Mouse (Mus musculus) liver (tissue): ENCODE measurements at regions not wholly inside any gene's neighbourhood (a gene's known extent, or its start where the extent isn't known, plus 50 kb on each side); places are given as distances from the start of the nearest gene placed in this dataset.
"Not testable (repeated sequence)": the region's sequence is repeated elsewhere in the genome, so short reads cannot be mapped to it uniquely, and the experiment has no call there.

Experiments
- DNase-seq: peaks from one replicate; pipeline ENCODE4 v3.0.0-alpha.2; 2020; ENCODE audit warnings: mixed read lengths

DNA sequence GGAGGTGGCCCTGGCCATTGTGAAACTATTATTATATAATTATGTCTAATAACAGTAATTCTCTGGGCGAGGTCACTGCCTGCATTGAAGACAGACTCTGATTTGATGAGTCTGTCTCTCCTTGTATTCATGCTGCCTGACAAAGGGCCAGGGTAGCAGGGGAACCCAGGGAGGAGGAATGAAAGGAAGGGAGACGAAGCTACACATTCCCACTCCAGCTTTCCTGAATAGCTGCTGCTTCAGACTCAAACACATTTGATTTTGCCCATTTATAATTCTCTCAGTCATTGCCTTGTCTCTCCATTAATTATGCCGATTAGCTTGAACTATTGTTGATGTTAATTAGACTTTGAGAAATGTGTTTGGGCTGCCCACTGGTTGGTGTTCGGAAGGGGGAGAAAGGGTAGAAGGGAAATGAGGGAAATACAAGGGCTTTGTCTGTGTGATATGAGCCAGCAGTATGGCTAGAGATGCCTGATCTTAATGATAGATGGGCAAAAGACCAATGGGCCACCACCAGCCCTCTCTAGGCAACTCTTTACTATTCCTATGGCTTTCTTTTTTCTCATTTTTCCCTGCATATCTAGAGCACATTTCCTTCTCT is 881.8 kb downstream of the Gm9195 start:
- no peak for DNase-seq

GRCm38 (mm10) chr14:71603710-71604109 is 887.9 kb downstream of the Gm9195 start:
- DNase-seq: no peak

DNA sequence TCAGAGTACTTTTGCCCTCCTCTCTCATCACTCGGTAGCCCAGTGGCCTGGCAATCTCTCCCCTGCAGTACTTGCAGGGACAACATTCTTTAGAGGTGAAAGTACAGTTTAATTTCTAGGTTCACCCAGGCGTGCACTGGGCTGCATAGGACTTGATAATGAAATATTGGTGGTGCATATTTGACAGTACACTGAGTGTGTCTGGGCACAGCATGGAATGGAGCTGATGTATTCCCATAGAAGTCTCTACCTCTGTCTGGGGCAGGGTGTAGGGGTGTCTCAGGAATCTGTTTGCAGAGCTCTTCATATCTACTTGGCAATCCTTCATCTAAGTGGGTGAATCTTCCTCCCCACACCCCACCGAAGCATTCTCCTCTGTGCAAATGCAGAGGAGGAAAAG is 893.8 kb downstream of the Gm9195 start:
- DNase-seq: no peak

GRCm38 (mm10) chr14:71588694-71589240 is 902.9 kb downstream of the Gm9195 start:
- DNase-seq: no peak

GRCm38 (mm10) chr14:71588006-71588405 is 903.6 kb downstream of the Gm9195 start:
- no peak for DNase-seq

DNA sequence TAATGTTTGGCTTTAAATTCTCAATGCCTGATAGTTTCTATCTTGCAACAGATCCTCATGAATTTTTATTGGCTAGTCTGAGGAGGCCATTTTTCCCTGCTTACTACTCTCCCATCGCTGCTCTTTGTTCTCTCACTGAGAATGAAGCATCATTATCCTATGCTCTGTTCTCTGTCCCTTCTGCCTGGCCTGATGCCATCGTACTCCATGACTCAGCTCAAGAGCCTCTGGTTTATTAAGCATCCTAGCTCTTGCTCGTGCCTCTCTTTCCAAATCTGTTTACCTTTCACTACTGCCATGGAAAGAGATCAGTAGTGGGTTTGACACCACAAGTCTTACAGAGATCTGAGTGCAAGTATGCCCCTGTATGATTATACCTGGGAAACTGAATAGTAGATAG is 926.8 kb downstream of the Gm9195 start:
- DNase-seq: no peak

DNA sequence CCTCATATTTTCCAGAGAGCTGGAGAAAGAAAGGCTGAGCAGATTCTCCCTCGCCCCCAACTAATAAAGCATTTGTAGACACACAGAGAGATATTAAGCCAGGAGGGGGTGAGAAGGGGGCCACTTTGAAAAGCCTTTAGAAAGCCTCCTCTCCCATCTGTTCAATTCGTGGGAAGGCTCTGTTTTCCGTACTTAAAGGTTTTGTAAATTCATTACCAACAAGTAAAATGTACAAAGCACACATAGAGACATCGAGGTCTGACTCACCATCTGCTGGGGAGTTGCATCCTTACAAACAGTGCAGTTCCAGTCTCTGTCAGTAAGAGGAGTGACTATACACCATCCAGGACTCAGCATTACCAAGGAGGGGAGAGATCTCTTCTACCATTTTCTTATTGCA is 929.7 kb downstream of the Gm9195 start:
- no peak for DNase-seq

GRCm38 (mm10) chr14:71554324-71554723 is 937.3 kb downstream of the Gm9195 start:
- not testable (repeated sequence) for DNase-seq

GRCm38 (mm10) chr14:71543580-71543979 is 943.9 kb upstream of the Fam160b2 start:
- no peak for DNase-seq

- DNase-seq: no peak
Observed at GRCm38 (mm10) chr14:71532074-71532659, 932.5 kb upstream of the Fam160b2 start.

- no peak for DNase-seq
Observed at GRCm38 (mm10) chr14:71531298-71531697, 931.7 kb upstream of the Fam160b2 start.

GRCm38 (mm10) chr14:71530421-71530820 is 930.8 kb upstream of the Fam160b2 start:
- DNase-seq: no peak

- DNase-seq: no peak
Observed at GRCm38 (mm10) chr14:71518541-71518940, 918.9 kb upstream of the Fam160b2 start.

DNA sequence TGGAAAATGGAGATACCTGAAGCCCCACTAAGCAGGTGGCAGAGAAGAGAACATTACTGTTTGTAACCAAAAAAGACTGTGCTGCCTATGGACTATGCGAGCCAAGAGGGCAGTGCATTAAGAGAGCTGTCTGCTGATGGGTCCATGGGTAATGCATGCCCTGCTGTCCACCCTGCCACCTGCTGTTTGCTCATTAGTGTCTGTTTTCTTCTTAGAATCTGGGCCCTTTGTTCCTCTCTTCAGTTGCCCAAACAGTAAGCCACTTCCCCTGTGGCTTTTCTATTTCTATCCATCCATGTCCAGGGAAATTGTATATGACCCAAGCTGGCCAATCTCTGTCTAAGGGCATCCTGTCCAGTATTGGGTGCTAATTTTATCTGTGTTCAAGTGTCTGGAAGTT is 901.2 kb upstream of the Fam160b2 start:
- no peak for DNase-seq

DNA sequence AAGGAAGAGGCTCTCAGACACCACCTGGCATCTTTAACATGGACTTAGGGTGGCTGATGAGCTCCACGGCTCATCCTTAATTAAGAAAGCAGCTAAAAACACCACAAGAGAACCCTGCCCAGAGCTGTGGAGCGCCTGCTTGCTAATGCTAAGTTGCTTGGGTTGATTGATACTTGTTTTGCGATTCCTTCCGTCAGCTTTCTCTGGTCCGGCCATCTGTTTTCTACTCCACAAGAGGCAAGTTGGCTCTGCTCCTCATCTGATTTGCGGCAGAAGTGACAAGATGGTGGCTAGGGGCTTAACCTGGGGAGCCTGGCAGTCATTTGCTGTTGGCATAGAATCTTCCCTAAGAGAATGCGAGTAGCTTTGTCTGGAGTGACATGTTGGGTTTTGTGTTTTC is 891.6 kb upstream of the Fam160b2 start:
- no peak for DNase-seq

- DNase-seq: no peak
Observed at GRCm38 (mm10) chr14:71486176-71486970, 886.7 kb upstream of the Fam160b2 start.

GRCm38 (mm10) chr14:71475656-71476055 is 876.0 kb upstream of the Fam160b2 start:
- no peak for DNase-seq

GRCm38 (mm10) chr14:71473907-71474306 is 874.3 kb upstream of the Fam160b2 start:
- no peak for DNase-seq

- DNase-seq: no peak
Observed at GRCm38 (mm10) chr14:71432364-71432763, 832.7 kb upstream of the Fam160b2 start.
